Mouse (Mus musculus) hindbrain, embryonic 16.5 days (tissue): ENCODE results near the gene Elovl7. TPM values are rescaled to one million over a fixed set of nuclear protein-coding genes. Genes with fewer than 3 reads are reported as not detected.

Source experiments
- ATAC-seq: fragments of 200-750 bp; cut with Nextera tagmentation; 2 replicates; pipeline ENCODE4 v1.8.0; 2017; ENCODE audit warnings: moderate TSS enrichment, moderate library complexity
- H3K27ac ChIP-seq: fragments of 300-500 bp; sonication (generic); 2 replicates; pipeline ENCODE4 v1.5.1; 2014; ENCODE audit warnings: low read depth, mild to moderate bottlenecking, control low read depth, low read length, moderate library complexity
- H3K27me3 ChIP-seq: fragments of 300-500 bp; sonication (generic); replicated peaks from 2 replicates; pipeline ENCODE4 v1.6.1; 2014; ENCODE audit warnings: low read length; ENCODE audit not compliant: control insufficient read depth, insufficient read depth
- H3K36me3 ChIP-seq: fragments of 300-500 bp; sonication (generic); 2 replicates; pipeline ENCODE4 v1.6.1; 2014; ENCODE audit warnings: mild to moderate bottlenecking, low read length, moderate library complexity, mixed read lengths; ENCODE audit not compliant: control insufficient read depth, insufficient read depth
- H3K4me1 ChIP-seq: fragments of 300-500 bp; sonication (generic); 2 replicates; pipeline ENCODE4 v1.6.1; 2014; ENCODE audit warnings: low read depth, low read length; ENCODE audit not compliant: control insufficient read depth, insufficient read depth
- H3K4me2 ChIP-seq: fragments of 300-500 bp; sonication (generic); 2 replicates; pipeline ENCODE4 v1.6.1; 2014; ENCODE audit warnings: mild to moderate bottlenecking, low read length, control low read depth, moderate library complexity
- H3K4me3 ChIP-seq: fragments of 300-500 bp; sonication (generic); 2 replicates; pipeline ENCODE4 v1.5.1; 2014; ENCODE audit warnings: mild to moderate bottlenecking, low read length, control low read depth, moderate library complexity
- H3K9ac ChIP-seq: fragments of 300-500 bp; sonication (generic); 2 replicates; pipeline ENCODE4 v1.6.1; 2014; ENCODE audit warnings: low read depth, mild to moderate bottlenecking, control low read depth, low read length, moderate library complexity
- H3K9me3 ChIP-seq: fragments of 300-500 bp; sonication (generic); 2 replicates; pipeline ENCODE4 v1.6.1; 2014; ENCODE audit warnings: mild to moderate bottlenecking, low read length, moderate library complexity; ENCODE audit not compliant: control insufficient read depth
- WGBS: fragments of 180-500 bp; shearing (Covaris S2); extraction: QIAGEN DNeasy Blood & Tissue Kit; methylation state at CpG from one replicate; pipeline ENCODE4 v1.1.7; 2014; 5-methylcytosine and 5-hydroxymethylcytosine counted together
- polyA plus RNA-seq: library from polyadenylated mRNA; unstranded; fragments of >200 nt; fragmentation: Nextera tagmentation; extraction: Ambion mirVana; gene quantifications from 2 replicates; pipeline ENCODE4 v1.2.1, GENCODE M21; 2015

The Elovl7 gene
- 4.1 and 5.0 TPM in 2 replicates for polyA plus RNA-seq

- H3K4me2 ChIP-seq, result peak within 1 kb of the TSS; percentile 92
- H3K4me1 ChIP-seq, result peaks cover 4% of the 10 kb centered on the region
- H3K4me3 ChIP-seq, result peak within 1 kb of the TSS; percentile 84
- no peaks in the 10 kb centered on the region for H3K36me3 ChIP-seq
- H3K9me3 ChIP-seq, result no peaks in the 10 kb centered on the region
- peak within 1 kb of the TSS; percentile 84 for H3K9ac ChIP-seq
- ATAC-seq, result peak; percentile 96
- 1% methylated on average over 19 of the region's 40 CpGs for WGBS
- no peak within 1 kb of the TSS for H3K27ac ChIP-seq
- peaks cover 11% of the 10 kb centered on the region for H3K27me3 ChIP-seq
Measured at GRCm38 (mm10) chr13:108214081-108214484, at the start of gene Elovl7. Gene Elovl7, plus strand, starts transcription at chr13:108214404.

DNA sequence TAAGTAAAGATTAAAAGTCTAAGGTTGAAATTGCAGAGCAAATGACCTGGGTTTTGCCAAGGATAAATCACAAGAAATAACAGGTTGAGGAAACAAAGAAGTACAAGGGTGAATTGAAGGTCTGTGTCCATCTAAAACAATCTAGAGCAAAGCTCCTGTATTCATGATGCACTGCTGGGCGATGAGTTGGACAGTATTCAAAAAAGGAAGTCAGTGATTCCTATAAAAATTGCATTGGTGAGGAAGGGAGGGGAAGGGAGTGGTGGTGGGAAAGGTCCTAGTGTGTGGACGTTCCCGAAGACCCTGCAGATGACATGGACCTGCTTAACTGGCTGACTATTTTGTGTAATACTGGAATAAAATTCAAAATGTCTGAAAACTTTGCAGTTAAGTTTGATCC is 49.6 kb upstream of the Elovl7 start:
- no peak for ATAC-seq
- peaks cover 3% of the 10 kb centered on the region for H3K4me1 ChIP-seq
- H3K4me3 ChIP-seq, result no peak overlapping the region
- no peaks in the 10 kb centered on the region for H3K9me3 ChIP-seq
- 85% methylated on average over 3 of the region's 3 CpGs for WGBS
- H3K9ac ChIP-seq, result no peak overlapping the region
- H3K27ac ChIP-seq, result no peak overlapping the region
- no peaks in the 10 kb centered on the region for H3K27me3 ChIP-seq
- peaks cover 5% of the 10 kb centered on the region; the same call in 1 of the 2 replicates for H3K36me3 ChIP-seq
- no peak overlapping the region for H3K4me2 ChIP-seq

DNA sequence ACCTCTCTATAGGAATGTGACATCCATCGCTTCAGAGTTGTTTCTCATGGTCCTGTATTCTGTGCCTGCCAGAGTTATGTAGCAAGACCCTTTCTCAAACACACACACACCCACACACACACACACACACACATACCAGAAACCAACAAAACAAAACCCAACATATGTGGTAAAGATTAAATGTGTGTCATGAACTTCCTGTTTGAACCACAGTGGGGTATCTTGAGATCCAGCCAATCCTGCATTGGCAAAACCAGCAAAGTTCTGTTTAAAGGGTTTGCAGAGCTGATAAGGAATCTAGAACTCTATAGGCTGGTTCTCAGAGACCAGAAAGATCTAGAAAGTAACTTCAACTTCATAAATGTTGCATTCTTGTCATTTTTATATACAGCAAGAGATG is 44.2 kb upstream of the Elovl7 start:
- Histone ChIP-seq H3K4me3 (no peak overlapping the region), H3K27me3 (no peaks in the 10 kb centered on the region), H3K4me1 (no peaks in the 10 kb centered on the region), H3K9ac (no peak overlapping the region), H3K36me3 (peaks cover 12% of the 10 kb centered on the region), H3K4me2 (no peak overlapping the region), H3K27ac (no peak overlapping the region), H3K9me3 (no peaks in the 10 kb centered on the region)
- WGBS, result 100% methylated on average over 1 of the region's 1 CpGs
- ATAC-seq, result no peak

GRCm38 (mm10) chr13:108170511-108170910 is 43.7 kb upstream of the Elovl7 start:
- Histone ChIP-seq H3K9ac (no peak overlapping the region), H3K27me3 (no peaks in the 10 kb centered on the region), H3K9me3 (no peaks in the 10 kb centered on the region), H3K27ac (no peak overlapping the region), H3K4me1 (no peaks in the 10 kb centered on the region), H3K36me3 (peaks cover 12% of the 10 kb centered on the region), H3K4me2 (no peak overlapping the region), H3K4me3 (no peak overlapping the region)
- no peak for ATAC-seq
- 91% methylated on average over 8 of the region's 8 CpGs for WGBS

DNA sequence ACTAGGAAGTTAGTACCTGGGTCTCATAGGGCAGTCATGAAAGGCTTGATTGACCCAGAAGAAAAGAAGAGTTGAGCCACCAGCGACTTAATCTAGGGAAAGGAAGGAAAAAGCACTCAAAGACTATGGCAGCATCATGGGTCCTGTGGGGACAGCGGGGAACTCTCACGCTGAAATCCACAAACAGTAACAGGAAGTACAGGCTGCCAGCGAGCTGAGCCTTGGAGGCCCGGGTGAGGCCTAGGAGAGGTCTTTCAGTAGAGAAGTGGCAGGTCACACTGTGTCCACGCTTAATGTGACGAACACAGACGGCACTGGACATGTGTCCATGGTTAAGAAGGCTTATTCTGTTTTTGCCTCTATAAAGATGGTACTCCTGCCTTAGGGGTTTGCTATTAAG is 34.6 kb upstream of the Elovl7 start:
- Histone ChIP-seq H3K4me1 (no peaks in the 10 kb centered on the region), H3K36me3 (peaks cover 19% of the 10 kb centered on the region; the same call in 1 of the 2 replicates), H3K27ac (no peak overlapping the region), H3K9me3 (no peaks in the 10 kb centered on the region), H3K9ac (no peak overlapping the region), H3K4me3 (no peak overlapping the region), H3K4me2 (no peak overlapping the region), H3K27me3 (no peaks in the 10 kb centered on the region)
- WGBS, result 93% methylated on average over 8 of the region's 8 CpGs
- no peak for ATAC-seq

DNA sequence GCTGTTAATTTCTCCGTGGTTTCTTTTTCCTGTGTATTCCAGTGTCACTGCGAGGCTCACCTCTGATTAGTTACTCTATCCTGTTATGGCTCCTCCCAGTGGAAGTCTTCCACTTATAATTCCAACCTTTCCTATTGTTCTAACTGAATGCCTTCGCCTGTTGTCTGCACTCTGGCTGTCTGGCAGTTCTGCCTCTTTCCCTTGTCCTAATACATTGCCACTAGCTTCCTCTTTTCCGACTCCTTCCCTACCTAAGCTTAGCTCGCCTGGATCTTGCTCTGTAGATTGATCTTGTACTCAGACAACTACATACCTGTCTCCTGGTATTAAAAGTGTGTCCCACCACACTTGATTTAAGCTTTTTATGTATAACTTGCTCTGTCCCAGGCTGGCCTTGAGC is 33.4 kb upstream of the Elovl7 start:
- no peak overlapping the region for H3K4me3 ChIP-seq
- no peak overlapping the region for H3K4me2 ChIP-seq
- no peaks in the 10 kb centered on the region for H3K9me3 ChIP-seq
- H3K27ac ChIP-seq, result no peak overlapping the region
- WGBS, result 93% methylated on average over 5 of the region's 5 CpGs
- H3K36me3 ChIP-seq, result peaks cover 19% of the 10 kb centered on the region; the same call in 1 of the 2 replicates
- ATAC-seq, result no peak
- H3K4me1 ChIP-seq, result no peaks in the 10 kb centered on the region
- H3K27me3 ChIP-seq, result no peaks in the 10 kb centered on the region
- no peak overlapping the region for H3K9ac ChIP-seq

- Histone ChIP-seq H3K9ac (no peak overlapping the region), H3K4me3 (no peak overlapping the region), H3K27ac (no peak overlapping the region), H3K36me3 (peaks cover 18% of the 10 kb centered on the region), H3K4me1 (no peaks in the 10 kb centered on the region), H3K27me3 (no peaks in the 10 kb centered on the region), H3K9me3 (no peaks in the 10 kb centered on the region), H3K4me2 (no peak overlapping the region)
- no peak for ATAC-seq
Measured at GRCm38 (mm10) chr13:108184743-108185255, 29.4 kb upstream of the Elovl7 start.

DNA sequence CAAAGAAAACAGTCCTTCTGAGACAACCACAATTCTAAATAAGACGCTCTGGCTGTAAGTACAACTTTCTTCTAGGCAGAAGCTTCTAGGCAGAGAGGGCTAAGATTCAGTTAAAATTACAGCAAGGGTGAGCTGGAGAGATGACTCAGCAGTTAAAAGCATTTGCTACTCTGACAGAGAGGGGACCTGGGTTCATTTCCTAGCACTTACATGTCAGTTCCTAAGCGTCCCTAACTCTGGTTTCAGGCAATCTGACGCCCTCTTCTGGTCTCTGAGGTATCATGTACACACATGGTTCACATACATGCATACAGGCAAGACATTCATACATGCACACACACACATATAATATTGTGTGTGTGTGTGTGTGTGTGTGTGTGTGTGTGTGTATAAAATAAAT is 28.7 kb upstream of the Elovl7 start:
- Histone ChIP-seq H3K4me2 (no peak overlapping the region), H3K4me3 (no peak overlapping the region), H3K36me3 (peaks cover 17% of the 10 kb centered on the region), H3K27ac (no peak overlapping the region), H3K9me3 (no peaks in the 10 kb centered on the region), H3K4me1 (no peaks in the 10 kb centered on the region), H3K27me3 (no peaks in the 10 kb centered on the region), H3K9ac (no peak overlapping the region)
- no peak for ATAC-seq
- WGBS, result 93% methylated on average over 3 of the region's 3 CpGs

GRCm38 (mm10) chr13:108187994-108188393 is 26.2 kb upstream of the Elovl7 start:
- no peaks in the 10 kb centered on the region for H3K4me1 ChIP-seq
- H3K9ac ChIP-seq, result no peak overlapping the region
- ATAC-seq, result no peak
- WGBS, result 90% methylated on average over 4 of the region's 4 CpGs
- no peak overlapping the region for H3K4me2 ChIP-seq
- H3K27me3 ChIP-seq, result no peaks in the 10 kb centered on the region
- H3K36me3 ChIP-seq, result peaks cover 8% of the 10 kb centered on the region
- no peaks in the 10 kb centered on the region for H3K9me3 ChIP-seq
- H3K4me3 ChIP-seq, result no peak overlapping the region
- no peak overlapping the region for H3K27ac ChIP-seq
